Mouse (Mus musculus): Measurements from ENCODE around the gene Olfr1369-ps1.

Olfr1369-ps1 gene

GRCm38 (mm10) chr13:21160657-21161590, 49.6 kb downstream of the Olfr1369-ps1 start:
- H3K27me3 ChIP-seq (ENCODE audit: control insufficient read depth, insufficient read depth, low read length, poor library complexity, severe bottlenecking), result no peaks in the 10 kb centered on the region
- H3K36me3 ChIP-seq (ENCODE audit: control insufficient read depth, insufficient read depth, low read length, poor library complexity, severe bottlenecking), result no peaks in the 10 kb centered on the region
- peak; percentile 96 for DNase-seq (ENCODE audit: low read depth, low spot score)

DNA sequence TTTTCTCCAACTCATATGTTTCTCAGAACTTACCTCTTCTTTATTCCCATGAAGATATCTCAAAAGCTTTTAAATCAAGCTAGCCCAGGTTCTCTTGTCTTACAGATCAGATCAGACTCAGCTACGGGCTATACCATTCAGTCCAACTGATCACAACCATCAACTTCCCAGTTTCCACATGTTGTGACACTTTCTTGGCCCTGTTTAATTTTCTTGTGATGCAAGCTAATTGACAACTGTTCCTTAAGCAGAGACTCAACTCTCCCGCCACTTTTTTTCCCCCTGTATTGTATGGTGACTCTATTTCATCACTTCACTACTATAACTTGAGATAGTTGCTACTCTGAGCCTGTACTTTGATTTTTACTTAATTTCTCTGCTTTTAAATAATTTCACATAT, 50.3 kb downstream of the Olfr1369-ps1 start:
- DNase-seq (ENCODE audit: low read depth, low spot score), result no peak
- Histone ChIP-seq H3K27me3 (ENCODE audit: control insufficient read depth, insufficient read depth, low read length, poor library complexity, severe bottlenecking) (no peaks in the 10 kb centered on the region), H3K36me3 (ENCODE audit: control insufficient read depth, insufficient read depth, low read length, poor library complexity, severe bottlenecking) (no peaks in the 10 kb centered on the region)

GRCm38 (mm10) chr13:21162591-21162990, 51.3 kb downstream of the Olfr1369-ps1 start:
- DNase-seq (ENCODE audit: low read depth, low spot score), result no peak
- no peaks in the 10 kb centered on the region for H3K27me3 ChIP-seq (ENCODE audit: control insufficient read depth, insufficient read depth, low read length, poor library complexity, severe bottlenecking)

DNA sequence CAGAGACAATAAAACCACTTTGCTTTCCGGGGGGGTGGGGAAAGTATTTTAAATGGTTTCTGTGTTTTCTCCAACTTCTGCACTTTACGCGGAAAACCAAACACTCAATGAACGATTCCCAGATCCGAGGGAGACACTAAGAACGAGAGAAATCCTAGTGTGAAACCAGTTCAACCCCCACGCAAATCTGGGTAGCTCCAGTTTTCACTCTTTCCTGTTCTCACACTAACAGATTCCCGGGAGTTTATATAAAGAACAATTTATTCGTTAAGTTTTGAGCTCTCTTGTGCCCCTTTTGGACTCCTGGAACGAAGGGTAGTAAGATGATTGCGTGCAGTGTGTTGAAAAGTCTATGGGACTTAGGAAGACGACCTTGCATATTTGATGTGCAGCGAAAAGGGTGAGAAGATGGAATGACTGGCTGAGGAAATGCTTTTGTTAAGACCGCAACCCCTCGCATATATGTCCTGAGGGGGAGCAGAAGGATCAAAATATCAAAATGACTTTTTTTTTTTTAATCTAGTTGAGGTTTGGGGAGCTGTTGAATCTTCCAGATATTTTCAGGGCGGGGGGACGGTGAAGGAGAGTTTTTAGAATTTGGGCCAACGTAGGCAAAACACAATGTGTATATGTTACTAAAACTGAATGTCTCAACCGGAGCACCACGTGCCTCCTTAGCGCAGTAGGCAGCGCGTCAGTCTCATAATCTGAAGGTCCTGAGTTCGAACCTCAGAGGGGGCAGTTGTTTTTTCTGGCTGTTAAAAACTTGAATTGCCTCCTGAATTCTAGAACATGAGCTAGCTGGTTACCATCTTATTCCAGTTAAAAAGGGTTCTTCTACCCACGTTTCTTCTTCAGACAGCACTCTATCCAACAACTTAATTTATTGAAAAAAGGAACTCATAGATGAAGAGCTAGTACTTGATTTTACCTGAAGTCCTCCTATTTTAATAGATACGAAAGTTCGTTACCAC, 55.9 kb downstream of the Olfr1369-ps1 start:
- H3K27me3 ChIP-seq (ENCODE audit: control insufficient read depth, insufficient read depth, low read length, poor library complexity, severe bottlenecking), result no peaks in the 10 kb centered on the region
- DNase-seq (ENCODE audit: low read depth, low spot score), result peak; percentile 90
- H3K36me3 ChIP-seq (ENCODE audit: control insufficient read depth, insufficient read depth, low read length, poor library complexity, severe bottlenecking), result no peaks in the 10 kb centered on the region

More at GRCm38 (mm10) chr13:21162591-21162990, 51.3 kb downstream of the Olfr1369-ps1 start:
- H3K36me3 ChIP-seq (ENCODE audit: control insufficient read depth, insufficient read depth, low read length, poor library complexity, severe bottlenecking), result no peaks in the 10 kb centered on the region

GRCm38 (mm10) chr13:21167910-21168300, 56.6 kb downstream of the Olfr1369-ps1 start:
- no peaks in the 10 kb centered on the region for H3K27me3 ChIP-seq (ENCODE audit: control insufficient read depth, insufficient read depth, low read length, poor library complexity, severe bottlenecking)
- DNase-seq (ENCODE audit: low read depth, low spot score), result peak; percentile 76
- H3K36me3 ChIP-seq (ENCODE audit: control insufficient read depth, insufficient read depth, low read length, poor library complexity, severe bottlenecking), result no peaks in the 10 kb centered on the region

GRCm38 (mm10) chr13:21168371-21169011, 57.2 kb downstream of the Olfr1369-ps1 start:
- peak; percentile 51 for DNase-seq (ENCODE audit: low read depth, low spot score)
- no peaks in the 10 kb centered on the region for H3K36me3 ChIP-seq (ENCODE audit: control insufficient read depth, insufficient read depth, low read length, poor library complexity, severe bottlenecking)

More at GRCm38 (mm10) chr13:21168371-21169011, 57.2 kb downstream of the Olfr1369-ps1 start:
- H3K27me3 ChIP-seq (ENCODE audit: control insufficient read depth, insufficient read depth, low read length, poor library complexity, severe bottlenecking), result no peaks in the 10 kb centered on the region
